Mouse (Mus musculus): ENCODE data around the gene Fastk. TPM values are rescaled to one million over a fixed set of nuclear protein-coding genes. Genes with fewer than 3 reads are reported as not detected.

The Fastk gene
- polyA plus RNA-seq, 1 experiment from 2014 or later, result 190 TPM

DNA sequence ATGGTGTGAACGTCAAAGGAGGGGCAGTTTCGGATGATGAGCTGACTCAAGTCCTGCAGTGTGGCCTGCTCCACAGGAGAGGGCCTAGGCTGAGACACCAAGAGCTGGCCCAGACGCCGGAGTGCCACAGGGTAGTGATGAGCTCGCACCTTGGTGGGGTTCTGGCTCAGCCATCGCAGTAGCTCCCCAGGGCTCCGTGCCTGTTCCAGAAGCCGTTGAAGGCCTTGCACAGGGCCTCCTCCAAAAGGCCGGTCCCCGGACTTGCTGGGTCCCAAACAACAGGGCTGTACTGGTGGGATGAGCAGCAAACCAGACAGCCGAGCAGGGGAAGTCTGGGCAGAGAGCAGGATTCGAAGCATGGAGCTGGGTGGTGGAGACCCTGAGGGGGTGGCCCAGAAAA is 1.2 kb downstream of the Fastk start:
- ChIA-PET CTCF (interaction anchor here (0.8 to 3.6 kb wide), 9 partner anchors 11 to 49 kb away, joined by 3 to 14 read pairs (median 5); no protein-coding TSS in a partner anchor), POLR2A (interaction anchor here (1.0 to 8.8 kb wide), 6 partner anchors 9 to 49 kb away, joined by 3 to 150 read pairs (median 6); partner anchors contain the start of genes Abcb8, Cdk5 and Slc4a2)
- in situ Hi-C loops (cut with MboI; ENCODE audit: low pct_unique_long_range_greater_than_20kb), result loop anchor here (25.0 kb wide), 1 partner anchor 1007 kb away; the partner anchor contains the start of gene Kmt2e
- DNase-seq (ENCODE audit: low read depth, low spot score) (no peak), ATAC-seq (no peak)
- TF ChIP-seq CTCF (IDR thresholded peaks at IDR 0.05), result no peak
- no peaks in the 10 kb centered on the region for H3K27me3 ChIP-seq

DNA sequence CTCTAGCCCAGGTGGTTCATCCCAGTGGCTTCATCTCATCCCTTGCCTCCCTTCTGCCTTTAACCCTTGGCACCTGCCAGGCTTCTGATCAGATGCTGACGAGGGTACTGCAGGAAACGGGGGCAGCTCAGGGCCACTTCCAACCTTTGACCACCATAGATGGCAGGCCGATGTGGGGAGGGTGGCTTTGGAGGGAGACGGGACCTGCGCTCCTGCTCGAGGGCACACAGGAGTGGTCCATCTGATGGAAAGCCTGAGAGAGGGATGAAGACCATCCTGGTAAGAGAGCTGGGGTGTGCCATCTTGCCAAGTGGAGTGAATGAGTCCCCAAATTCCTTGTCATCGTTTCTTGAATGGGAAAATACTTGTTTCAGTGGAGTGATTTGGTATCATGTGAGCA is 1.9 kb downstream of the Fastk start:
- ChIA-PET POLR2A (interaction anchor here (1.0 to 8.8 kb wide), 4 partner anchors 13 to 39 kb away, joined by 3 to 150 read pairs (median 6); partner anchors contain the start of genes Cdk5 and Slc4a2), CTCF (interaction anchor here (1.2 to 3.6 kb wide), 7 partner anchors 10 to 49 kb away, joined by 3 to 14 read pairs (median 6); no protein-coding TSS in a partner anchor)
- DNase-seq (ENCODE audit: low read depth, low spot score) (no peak), ATAC-seq (no peak)
- TF ChIP-seq CTCF (IDR thresholded peaks at IDR 0.05), result no peak
- in situ Hi-C loops (cut with MboI; ENCODE audit: low pct_unique_long_range_greater_than_20kb), result loop anchor here (25.0 kb wide), 1 partner anchor 1006 kb away; the partner anchor contains the start of gene Kmt2e
- H3K27me3 ChIP-seq, result no peaks in the 10 kb centered on the region

- POLR2A ChIA-PET, result interaction anchor here (0.6 to 8.8 kb wide), 3 partner anchors 12 to 32 kb away, joined by 3 to 150 read pairs (median 3); partner anchors contain the start of genes Cdk5 and Slc4a2
- DNase-seq (ENCODE audit: low read depth, low spot score) (no peak), ATAC-seq (no peak)
- no peaks in the 10 kb centered on the region for H3K27me3 ChIP-seq
- CTCF ChIA-PET, result interaction anchor here (0.8 to 3.6 kb wide), 5 partner anchors 9 to 48 kb away, joined by 3 to 14 read pairs (median 5); no protein-coding TSS in a partner anchor
- in situ Hi-C loops (cut with MboI; ENCODE audit: low pct_unique_long_range_greater_than_20kb), result loop anchor here (25.0 kb wide), 1 partner anchor 1005 kb away; the partner anchor contains the start of gene Kmt2e
- TF ChIP-seq CTCF (IDR thresholded peaks at IDR 0.05), result no peak
Measured at GRCm38 (mm10) chr5:24442029-24442428, 3.1 kb downstream of the Fastk start.

- DNase-seq (ENCODE audit: low read depth, low spot score) (no peak), ATAC-seq (no peak)
- TF ChIP-seq CTCF (IDR thresholded peaks at IDR 0.05), result no peak
- ChIA-PET POLR2A (interaction anchor here (8.8 kb wide), 1 partner anchor 11 kb away, joined by 150 read pairs; the partner anchor contains the start of genes Cdk5 and Slc4a2), CTCF (interaction anchor here (2.1 to 3.6 kb wide), 3 partner anchors 9 to 47 kb away, joined by 5 to 14 read pairs (median 10); no protein-coding TSS in a partner anchor)
- H3K27me3 ChIP-seq, result no peaks in the 10 kb centered on the region
- in situ Hi-C loops (cut with MboI; ENCODE audit: low pct_unique_long_range_greater_than_20kb), result loop anchor here (25.0 kb wide), 1 partner anchor 1004 kb away; the partner anchor contains the start of gene Kmt2e
Measured at GRCm38 (mm10) chr5:24441187-24441586, 3.9 kb downstream of the Fastk start.

DNA sequence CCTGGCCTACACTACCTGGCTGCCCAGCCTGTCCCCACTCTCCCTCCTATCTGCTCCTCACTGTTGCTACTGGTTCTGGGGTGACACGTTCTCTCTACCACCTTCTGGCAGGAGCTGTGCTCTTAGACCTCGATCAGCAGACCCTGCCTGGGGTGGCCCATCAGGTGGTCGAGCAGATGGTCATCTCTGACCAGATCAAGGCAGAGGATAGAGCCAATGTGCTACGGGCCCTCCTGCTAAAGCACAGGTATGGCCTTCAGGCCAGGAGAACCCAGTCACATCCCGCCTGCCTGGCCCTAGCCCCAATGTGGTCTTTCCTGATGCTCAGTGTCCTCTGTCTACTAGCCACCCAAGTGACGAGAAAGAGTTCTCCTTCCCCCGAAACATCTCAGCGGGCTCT is 11.1 kb downstream of the Fastk start:
- H3K27me3 ChIP-seq, result no peaks in the 10 kb centered on the region
- CTCF ChIA-PET, result interaction anchor here (1.0 to 2.9 kb wide), 2 partner anchors 9 to 39 kb away, joined by 3 to 10 read pairs; no protein-coding TSS in a partner anchor
- TF ChIP-seq CTCF (IDR thresholded peaks at IDR 0.05), result no peak
- ATAC-seq, result no peak
- in situ Hi-C loops (cut with MboI; ENCODE audit: low pct_unique_long_range_greater_than_20kb), result loop anchor here (25.0 kb wide), 1 partner anchor 997 kb away; the partner anchor contains the start of gene Kmt2e
- DNase-seq (ENCODE audit: low read depth, low spot score), result no peak
- POLR2A ChIA-PET, result interaction anchor here (1.2 to 14.1 kb wide), 4 partner anchors 9 to 14 kb away, joined by 3 to 150 read pairs (median 14); partner anchors contain the start of genes Cdk5, Fastk, Slc4a2 and Tmub1

DNA sequence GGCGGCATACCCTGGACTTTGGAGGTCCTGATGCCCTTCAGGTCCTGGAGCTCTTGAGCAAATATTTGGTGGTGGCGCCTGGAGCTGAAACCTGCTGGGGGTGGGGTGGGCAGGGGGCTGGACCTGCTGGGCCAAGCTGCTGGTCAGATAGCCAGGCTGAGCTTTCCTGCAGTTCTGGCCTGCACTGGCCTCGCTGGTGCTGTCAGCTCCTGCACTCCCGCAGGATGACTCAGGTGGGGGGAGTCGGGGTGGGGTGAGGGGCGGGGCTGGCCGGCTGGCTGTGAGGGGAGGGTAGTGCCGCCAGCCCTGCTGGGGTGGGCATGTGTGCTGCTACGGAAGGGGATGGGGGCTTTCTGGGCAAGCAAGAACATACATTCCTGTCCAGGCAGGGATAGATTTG is 16.5 kb downstream of the Fastk start:
- ATAC-seq (no peak), DNase-seq (ENCODE audit: low read depth, low spot score) (no peak)
- TF ChIP-seq CTCF (IDR thresholded peaks at IDR 0.05), result no peak
- ChIA-PET POLR2A (interaction anchor here (0.8 to 14.1 kb wide), 4 partner anchors 16 to 34 kb away, joined by 3 to 150 read pairs (median 4); partner anchors contain the start of genes Agap3, Fastk and Tmub1), CTCF (interaction anchor here (0.9 to 1.4 kb wide), 3 partner anchors 12 to 34 kb away, joined by 3 to 8 read pairs (median 3); partner anchors contain the start of gene Abcb8)
- in situ Hi-C loops (cut with MboI; ENCODE audit: low pct_unique_long_range_greater_than_20kb), result loop anchor here (25.0 kb wide), 1 partner anchor 991 kb away; the partner anchor contains the start of gene Kmt2e
- no peaks in the 10 kb centered on the region for H3K27me3 ChIP-seq

- H3K27me3 ChIP-seq, result no peaks in the 10 kb centered on the region
- no peak for TF ChIP-seq CTCF (IDR thresholded peaks at IDR 0.05)
- no peak for DNase-seq (ENCODE audit: low read depth, low spot score)
- in situ Hi-C loops (cut with MboI; ENCODE audit: low pct_unique_long_range_greater_than_20kb), result loop anchor here (25.0 kb wide), 1 partner anchor 991 kb away; the partner anchor contains the start of gene Kmt2e
- no peak for ATAC-seq
- POLR2A ChIA-PET, result interaction anchor here (0.8 to 14.1 kb wide), 5 partner anchors 16 to 33 kb away, joined by 3 to 150 read pairs (median 5); partner anchors contain the start of genes Agap3, Fastk and Tmub1
- CTCF ChIA-PET, result interaction anchor here (0.6 to 5.2 kb wide), 5 partner anchors 12 to 33 kb away, joined by 3 to 55 read pairs (median 3); partner anchors contain the start of genes Abcb8 and Tmub1
Measured at GRCm38 (mm10) chr5:24427981-24428402, 17.1 kb downstream of the Fastk start.

DNA sequence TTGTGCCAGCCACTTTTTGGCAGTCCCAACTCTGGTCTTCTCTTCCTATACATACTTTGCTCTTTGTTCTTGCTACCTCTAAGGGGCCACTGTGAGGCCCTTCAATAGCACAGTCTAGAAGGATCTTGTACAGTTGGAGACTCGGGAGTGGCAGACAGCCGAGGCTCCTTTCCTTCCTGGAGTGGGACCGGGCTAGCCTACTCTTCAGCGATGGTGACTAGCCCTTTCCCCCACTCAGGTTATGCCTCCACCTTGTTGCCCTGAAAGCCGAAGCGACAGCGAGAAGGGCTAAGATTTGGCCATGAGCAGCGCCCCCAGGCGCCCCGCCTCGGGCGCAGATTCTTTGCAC is 17.8 kb downstream of the Fastk start:
- CTCF ChIA-PET, result interaction anchor here (0.6 to 5.2 kb wide), 5 partner anchors 16 to 31 kb away, joined by 3 to 55 read pairs (median 4); partner anchors contain the start of genes Abcb8, Fastk and Tmub1
- no peak for ATAC-seq
- TF ChIP-seq CTCF (IDR thresholded peaks at IDR 0.05), result no peak

GRCm38 (mm10) chr5:24426556-24427284 is 18.4 kb downstream of the Fastk start:
- DNase-seq (ENCODE audit: low read depth, low spot score) (no peak), ATAC-seq (no peak)
- ChIA-PET POLR2A (interaction anchor here (1.1 to 14.1 kb wide), 8 partner anchors 8 to 38 kb away, joined by 4 to 150 read pairs (median 11); partner anchors contain the start of genes Abcb8, Agap3, Fastk and Tmub1), CTCF (interaction anchor here (0.8 to 5.2 kb wide), 5 partner anchors 11 to 31 kb away, joined by 4 to 55 read pairs (median 8); partner anchors contain the start of genes Abcb8 and Fastk)
- in situ Hi-C loops (cut with MboI; ENCODE audit: low pct_unique_long_range_greater_than_20kb), result loop anchor here (25.0 kb wide), 1 partner anchor 989 kb away; the partner anchor contains the start of gene Kmt2e
- TF ChIP-seq CTCF (IDR thresholded peaks at IDR 0.05), result no peak
- H3K27me3 ChIP-seq, result no peaks in the 10 kb centered on the region

More for the DNA sequence above, 17.8 kb downstream of the Fastk start:
- POLR2A ChIA-PET, result interaction anchor here (1.1 to 14.1 kb wide), 5 partner anchors 17 to 38 kb away, joined by 4 to 150 read pairs (median 8); partner anchors contain the start of genes Agap3, Fastk and Tmub1
- in situ Hi-C loops (cut with MboI; ENCODE audit: low pct_unique_long_range_greater_than_20kb), result loop anchor here (25.0 kb wide), 1 partner anchor 990 kb away; the partner anchor contains the start of gene Kmt2e
- no peaks in the 10 kb centered on the region for H3K27me3 ChIP-seq
- DNase-seq (ENCODE audit: low read depth, low spot score), result no peak
